Mouse (Mus musculus) adrenal gland, postnatal 25 days (tissue): ENCODE data around the gene Asic3. TPM values are rescaled to one million over a fixed set of nuclear protein-coding genes. Genes with fewer than 3 reads are reported as not detected.

ENCODE experiments used
- DNase-seq: peaks from one replicate; pipeline ENCODE4 v3.0.0; 2021; ENCODE audit warnings: mixed read lengths
- long read RNA-seq: library from polyadenylated mRNA; stranded (forward); transcript quantifications from one replicate; pipeline ENCODE4 v2.0.0, GENCODE M21; 2021
- total RNA-seq: library from RNA; stranded (reverse); gene quantifications from 2 replicates; pipeline ENCODE4 v1.2.3, GENCODE M21; 2021

Asic3 gene
- 0.43 TPM in 1 of 2 replicates, not detected in the other for total RNA-seq
- long read RNA-seq: 0 reads

DNA sequence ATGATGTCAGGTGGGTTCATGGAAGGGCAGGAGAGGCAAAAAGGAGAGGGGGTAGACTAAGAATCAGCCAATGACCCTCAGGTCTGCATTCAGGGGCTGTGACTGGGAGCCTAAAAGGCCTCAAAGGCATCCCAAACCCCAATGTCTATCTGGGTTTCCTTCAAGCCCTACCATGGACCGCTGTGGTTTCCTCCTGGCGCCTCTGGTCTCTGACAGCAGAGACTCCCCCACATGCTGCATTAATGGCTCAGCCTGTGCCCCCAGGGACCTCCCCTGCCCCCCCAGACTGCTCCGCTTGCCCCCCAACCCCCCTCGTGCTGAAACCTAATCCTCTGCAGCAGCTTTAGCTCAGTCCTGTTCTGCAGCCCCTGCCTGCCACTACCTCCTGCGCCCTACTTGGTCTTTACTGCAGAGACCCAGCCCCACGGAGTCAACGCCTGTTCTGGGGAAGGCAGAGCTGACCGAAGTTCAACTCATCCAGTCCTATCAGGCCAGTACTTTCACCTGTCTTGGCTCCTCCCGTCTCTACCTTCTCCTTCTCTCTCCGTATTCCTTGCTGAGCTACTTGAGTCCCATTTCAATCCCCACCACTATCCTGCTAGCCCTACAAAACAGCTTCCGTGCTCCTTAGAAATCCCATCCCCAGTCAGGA, at the start of gene Asic3:
Gene Asic3 (plus strand): TSS at position 351 of the 652 bp plus-strand sequence.
- DNase-seq: no peak

DNA sequence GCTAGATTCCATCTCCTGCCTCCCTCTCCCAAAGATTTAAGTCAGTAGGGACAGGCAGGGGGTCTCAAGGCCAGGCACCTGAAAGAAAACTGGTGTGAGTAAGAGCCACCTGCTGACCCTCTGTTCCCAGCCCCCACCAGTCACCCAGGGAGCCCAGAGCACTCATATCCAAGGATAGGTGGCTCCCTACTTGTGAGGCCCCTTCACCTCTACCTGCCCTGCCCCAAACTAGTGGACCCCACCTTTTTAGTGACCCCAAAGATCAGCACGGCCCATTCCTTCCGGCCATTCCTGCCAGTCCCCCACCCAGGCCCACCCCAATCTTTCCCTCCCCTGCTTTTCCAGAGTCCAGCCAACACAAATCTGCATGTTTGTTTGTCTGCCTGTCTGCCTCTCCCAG, 49.7 kb upstream of the Asic3 start:
- DNase-seq: no peak

DNA sequence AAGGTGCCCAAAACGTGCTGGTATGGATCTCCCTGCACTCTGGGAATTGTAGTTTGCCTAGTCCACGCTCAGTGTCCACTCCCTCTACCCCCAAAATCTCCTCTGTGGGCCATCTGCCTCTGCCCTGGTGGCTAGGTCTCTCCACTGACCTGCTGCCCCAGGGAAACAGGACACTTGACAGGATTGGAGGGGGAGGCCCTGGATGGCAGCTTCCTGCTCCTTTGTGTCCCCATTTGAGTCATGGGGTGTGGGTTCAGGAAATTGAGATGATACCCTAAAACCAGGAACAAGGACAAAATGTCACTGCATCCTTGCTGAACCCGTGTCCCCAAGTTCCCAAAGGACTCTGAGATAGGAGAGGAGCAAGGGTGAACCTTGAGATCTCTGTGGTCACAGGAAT, 49.1 kb upstream of the Asic3 start:
- no peak for DNase-seq

DNA sequence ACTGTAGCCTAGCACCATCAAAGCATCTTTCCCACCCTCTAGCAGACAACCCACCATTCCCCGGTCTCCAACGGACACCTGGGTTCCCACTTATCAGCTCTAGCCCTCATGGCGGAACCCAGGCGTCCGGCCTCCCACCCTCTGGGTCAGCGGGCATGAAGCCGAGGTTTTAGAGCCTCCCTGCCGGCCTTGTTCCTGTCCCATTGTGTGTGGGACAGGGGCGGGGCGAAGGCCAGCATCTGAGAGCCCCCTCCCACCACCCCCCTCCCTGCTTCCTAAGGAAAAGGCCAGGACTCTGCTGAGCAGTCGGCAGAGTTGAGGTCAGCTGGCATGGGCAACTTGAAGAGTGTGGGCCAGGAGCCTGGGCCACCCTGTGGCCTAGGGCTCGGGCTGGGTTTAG, 48.7 kb upstream of the Asic3 start, which contains the start of gene Nos3:
Gene Nos3 (plus strand): TSS at position 303 of the 400 bp plus-strand sequence.
- DNase-seq: peak; percentile 57

DNA sequence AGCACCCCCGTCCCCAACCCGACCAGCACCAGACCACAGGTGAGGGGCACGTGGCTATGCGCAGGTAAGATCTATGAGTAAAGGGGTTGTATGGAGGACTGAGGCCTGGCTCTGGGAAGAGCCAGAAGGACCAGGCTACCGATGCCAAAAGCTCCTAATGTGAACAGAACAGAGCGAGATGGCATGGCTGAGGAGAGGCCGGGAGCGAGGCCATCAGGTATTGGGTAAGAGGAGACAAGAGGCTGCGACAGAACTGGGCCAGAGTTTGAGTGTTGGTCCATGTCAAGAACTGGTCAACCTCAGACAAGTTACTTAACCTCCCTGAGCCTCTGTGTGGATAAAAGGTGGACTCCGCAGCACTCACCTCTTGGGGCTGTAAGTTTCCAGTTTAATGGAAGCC, 48.2 kb upstream of the Asic3 start:
- DNase-seq: no peak

DNA sequence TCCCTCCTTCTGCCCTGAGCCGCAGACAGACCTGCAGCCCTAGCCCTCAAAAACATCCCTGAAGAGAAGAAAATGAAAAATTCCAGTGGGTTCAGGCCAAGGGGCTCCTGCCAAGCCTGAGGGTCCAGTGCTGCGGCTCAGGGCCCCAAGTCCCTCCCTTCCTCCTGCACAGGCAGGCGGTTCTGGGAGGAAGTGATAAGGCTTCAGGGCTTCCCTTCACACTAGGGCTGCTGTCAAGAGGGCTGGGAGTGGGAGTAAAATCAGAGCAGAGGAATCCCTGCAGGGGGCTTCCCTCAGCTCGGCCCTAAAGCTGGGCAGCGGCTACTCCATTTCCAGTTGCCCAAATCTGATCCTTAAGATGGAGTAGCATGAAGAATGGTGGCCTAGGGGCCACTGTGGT, 47.7 kb upstream of the Asic3 start:
- no peak for DNase-seq

DNA sequence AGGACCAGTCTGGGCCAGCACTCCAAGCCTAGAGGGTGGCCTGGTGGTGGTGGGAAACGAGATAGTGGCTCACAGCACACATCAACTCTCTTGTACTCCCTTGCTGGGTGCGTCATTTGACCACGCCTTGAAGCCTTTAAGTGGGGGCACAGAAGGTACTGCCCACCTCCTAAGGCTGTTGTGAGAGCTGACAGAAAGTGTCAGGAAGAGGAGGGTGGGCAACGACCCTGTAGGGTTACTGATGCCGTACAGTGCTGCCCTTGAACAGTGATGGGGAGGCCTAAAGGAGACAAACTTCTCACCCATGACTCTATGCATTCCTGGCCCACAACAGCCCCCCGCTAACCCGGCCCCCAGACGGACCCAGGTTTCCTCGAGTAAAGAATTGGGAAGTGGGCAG, 46.8 kb upstream of the Asic3 start:
- DNase-seq: no peak

DNA sequence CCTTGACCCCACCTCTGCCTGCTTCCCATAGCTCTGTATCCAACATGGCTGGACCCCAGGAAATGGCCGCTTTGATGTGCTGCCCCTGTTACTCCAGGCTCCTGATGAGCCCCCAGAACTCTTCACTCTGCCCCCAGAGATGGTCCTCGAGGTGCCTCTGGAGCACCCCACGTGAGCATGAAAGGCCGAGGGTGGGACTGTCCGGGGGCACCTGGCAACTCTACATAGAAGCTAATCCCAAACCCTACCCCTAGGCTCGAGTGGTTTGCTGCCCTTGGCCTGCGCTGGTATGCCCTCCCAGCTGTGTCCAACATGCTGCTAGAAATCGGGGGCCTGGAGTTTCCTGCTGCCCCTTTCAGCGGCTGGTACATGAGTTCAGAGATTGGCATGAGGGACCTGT, 43.4 kb upstream of the Asic3 start:
- no peak for DNase-seq

DNA sequence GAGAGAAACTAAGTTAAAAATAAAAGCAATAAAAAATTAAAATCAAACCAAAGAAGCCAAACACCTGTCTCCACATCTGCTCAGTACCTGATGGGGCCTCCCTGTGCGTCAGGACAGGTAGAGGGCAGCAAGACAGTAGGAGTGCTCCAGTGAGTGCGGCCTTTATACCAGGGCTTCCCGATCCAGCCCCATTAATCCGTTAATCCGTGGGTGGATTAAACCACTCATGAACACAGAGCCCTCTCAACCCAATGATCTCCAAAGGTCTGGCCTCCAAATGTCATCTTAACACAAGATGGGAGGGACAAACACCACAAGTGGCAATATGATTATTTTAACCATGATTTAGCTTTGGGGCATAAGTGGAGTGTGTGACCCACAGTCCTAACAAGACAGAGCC, 39.4 kb upstream of the Asic3 start:
- DNase-seq: no peak

DNA sequence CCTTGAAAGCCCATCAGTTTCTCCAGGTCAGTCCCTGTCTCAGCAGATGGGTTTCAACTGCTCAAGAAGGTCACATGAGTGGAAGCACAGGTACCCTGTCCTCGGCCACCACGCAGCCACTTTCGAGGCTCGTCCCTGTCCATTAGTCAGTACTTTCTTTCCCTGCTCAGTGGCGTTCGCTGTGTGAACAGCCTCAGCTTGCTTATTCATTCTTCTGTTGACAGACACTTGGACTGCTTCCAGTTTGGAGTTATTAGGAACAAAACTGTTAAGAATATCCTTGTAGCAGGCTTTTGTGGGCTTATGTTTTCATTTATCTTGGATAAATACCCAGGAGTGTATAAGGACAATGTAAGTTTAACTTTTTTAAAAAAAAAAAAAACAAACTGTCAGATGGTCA, 39.0 kb upstream of the Asic3 start:
- DNase-seq: no peak

DNA sequence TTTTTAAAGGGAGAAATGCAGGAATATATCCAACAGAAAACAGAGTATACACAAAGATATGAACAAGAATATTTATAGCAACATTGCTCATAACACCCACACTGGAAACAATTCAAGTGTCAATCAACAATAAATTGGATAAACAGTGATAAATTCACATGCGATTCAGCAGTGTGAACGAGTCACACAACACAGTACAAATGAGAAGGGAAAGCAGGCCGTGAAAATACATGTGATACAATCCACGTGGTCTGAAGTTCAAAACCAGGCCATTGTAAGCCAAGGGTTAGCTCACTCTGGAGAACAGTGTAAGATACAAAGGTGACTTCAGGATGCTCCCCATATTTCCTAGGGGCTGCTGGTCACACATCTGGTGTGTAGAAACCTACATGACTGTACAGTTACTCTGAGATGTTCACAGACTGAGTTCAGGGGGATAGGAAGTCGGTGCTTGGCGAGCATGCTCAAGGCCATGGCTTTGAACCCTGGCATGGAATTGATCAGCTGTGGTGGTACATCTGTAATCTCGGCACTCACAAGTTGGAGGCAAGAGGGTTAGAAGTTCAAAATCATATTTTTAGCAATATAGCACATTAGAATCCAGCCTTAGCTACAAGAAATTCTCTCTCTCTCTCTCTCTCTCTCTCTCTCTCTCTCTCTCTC, 38.4 kb upstream of the Asic3 start:
- no peak for DNase-seq

DNA sequence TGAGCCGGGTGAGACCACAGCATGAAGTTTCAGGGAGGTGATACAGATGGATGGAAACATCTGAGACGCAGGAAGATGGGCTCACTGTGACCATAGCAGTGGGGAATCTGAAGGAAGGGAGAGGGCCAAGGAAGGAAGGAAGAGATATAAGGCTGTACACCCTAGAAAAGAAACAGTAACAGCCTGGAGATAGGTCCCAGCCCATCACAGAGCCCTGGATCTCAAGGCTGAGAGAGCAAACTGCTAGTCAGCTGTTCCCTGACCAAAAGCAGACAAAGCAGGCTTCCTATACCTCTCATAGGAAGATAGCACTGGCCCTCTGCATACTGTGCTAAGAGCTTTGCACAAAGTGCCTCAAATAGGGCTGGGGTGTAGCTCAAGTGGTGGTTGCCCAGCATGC, 34.5 kb upstream of the Asic3 start:
- no peak for DNase-seq

DNA sequence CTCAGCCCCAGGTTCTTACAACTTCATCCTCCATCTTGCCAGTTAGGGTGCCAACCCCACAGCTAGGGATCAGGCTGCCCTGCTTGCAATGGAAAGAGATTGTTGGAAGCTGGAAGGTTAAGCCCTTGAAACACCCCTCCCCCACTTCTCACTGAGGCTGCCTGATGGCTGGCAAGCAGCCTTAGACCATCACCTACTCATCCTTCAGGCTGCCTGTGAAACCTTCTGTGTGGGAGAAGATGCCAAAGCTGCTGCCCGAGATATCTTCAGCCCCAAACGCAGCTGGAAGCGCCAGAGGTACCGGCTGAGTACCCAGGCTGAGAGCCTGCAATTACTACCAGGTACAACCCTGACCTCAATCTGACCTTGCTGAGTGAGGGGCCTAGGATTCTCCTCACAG, 33.7 kb upstream of the Asic3 start:
- no peak for DNase-seq

DNA sequence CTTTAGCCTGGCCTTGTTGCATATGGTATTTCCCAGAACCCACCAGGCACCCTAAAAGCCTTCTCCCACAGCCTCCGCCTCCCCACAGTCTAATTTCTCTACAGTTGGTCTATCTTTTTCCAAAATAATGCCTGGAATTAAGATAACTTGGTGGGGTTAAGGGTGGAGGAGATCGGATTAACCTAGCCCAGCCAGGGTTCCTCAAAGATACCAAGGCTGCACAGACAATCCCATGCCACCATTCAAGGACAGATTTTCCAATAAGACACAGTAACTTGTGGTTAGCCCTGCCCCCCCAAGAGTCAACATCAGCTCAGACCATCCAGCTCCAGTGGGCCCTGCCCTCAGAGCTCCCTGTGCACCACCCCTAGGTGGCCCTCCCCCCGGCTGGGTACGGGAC, 32.7 kb upstream of the Asic3 start:
- DNase-seq: no peak

DNA sequence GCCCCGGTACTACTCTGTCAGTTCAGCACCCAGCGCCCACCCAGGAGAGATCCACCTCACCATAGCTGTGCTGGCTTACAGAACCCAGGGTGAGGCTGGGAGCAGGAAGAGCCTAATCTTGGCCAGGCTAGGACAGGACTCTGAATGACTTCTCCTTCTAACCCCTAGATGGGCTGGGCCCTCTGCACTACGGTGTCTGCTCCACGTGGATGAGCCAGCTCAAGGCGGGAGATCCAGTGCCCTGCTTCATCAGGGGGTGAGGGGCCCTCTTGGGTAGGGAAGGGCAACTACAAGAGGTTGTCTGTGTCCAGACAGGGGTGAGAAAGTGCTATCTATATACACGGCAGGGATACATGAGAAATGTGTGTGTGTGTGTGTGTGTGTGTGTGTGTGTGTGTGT, 31.7 kb upstream of the Asic3 start:
- no peak for DNase-seq

DNA sequence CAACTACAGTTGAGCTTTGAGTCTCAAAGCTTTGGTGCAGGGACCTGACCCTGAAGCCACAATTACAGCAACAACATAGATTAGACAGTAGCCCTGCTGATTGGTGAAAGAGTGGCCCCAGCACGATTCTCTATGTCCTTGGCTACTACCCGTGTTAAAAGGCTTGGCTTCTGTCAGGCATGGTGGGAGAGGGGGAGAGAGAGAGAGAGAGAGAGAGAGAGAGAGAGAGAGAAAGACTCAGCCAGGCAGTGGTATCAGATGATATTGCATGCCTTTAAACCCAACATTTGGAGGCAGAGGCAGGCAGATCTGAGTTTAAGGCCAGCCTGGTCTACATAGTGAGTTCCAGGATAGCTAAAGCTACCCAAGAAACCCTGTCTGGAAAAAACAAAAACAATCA, 31.2 kb upstream of the Asic3 start:
- no peak for DNase-seq

DNA sequence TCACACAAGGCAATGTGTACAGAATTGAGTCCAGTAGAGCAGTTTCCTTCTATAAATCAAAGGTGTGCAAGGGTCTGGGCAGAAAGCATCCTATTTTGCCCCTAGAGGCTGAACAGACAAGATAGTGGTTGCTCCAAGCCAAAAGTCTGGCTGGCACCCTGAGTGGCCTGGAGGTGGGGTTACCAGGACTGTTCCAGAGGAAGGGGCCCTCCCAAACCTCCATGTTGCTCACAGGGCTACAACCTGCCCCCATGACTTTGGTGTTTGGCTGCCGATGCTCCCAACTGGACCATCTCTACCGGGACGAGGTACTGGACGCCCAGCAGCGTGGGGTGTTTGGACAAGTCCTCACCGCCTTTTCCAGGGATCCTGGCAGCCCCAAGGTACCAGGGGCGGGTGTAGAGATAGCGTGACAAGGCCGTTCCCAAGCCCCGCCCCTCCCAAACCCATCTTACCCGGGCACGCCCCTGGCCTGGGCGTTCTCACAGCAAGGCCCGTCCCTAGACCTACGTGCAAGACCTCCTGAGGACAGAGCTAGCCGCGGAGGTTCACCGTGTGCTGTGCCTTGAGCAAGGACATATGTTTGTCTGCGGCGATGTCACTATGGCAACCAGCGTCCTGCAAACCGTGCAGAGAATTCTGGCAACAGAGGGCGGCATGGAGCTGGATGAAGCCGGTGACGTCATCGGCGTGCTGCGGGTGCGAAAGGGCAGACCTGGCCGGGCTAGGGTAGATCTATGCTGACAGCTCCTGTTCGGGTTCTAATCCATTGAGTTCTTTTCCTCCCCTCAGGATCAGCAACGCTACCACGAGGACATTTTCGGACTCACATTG, 29.9 kb upstream of the Asic3 start:
- peak; percentile 92 for DNase-seq

DNA sequence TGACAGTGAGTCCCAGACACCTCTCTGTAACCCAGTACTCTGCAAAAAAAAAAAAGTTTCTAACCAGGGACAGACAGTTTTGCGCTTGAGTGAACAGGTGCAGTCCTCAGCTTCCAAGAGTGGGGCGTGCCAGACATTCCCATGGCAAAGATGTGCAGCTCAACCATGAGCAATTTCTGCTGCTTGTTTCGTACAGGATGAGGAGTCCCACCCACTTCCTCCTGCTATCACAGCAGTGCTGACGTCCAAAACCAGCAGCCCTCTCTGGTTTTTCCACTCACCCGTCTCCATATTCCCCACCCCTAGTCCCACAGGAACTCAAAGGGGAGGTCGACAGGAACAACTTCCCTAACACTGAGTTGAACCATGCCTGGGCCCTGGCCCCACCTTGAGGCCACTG, 28.8 kb upstream of the Asic3 start:
- DNase-seq: no peak

DNA sequence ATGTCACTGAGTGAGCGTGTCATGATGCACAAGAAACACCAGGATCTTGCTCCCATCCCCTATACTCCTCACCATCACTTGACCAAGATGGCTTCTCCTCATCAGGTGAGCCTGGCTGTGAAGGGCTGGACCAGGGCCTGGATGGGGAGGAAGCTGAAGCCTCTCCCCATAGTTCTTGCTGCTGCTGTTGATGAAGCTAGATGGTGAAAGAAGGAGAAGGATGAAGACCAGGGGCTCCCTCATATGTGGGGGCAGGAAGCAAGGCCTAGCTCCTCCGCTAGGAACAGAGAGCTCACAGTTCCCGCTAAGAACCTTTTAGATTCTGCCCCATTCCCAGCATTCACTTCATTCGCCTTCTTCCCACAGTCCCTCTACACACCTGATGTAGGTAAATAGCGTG, 27.8 kb upstream of the Asic3 start:
- no peak for DNase-seq

DNA sequence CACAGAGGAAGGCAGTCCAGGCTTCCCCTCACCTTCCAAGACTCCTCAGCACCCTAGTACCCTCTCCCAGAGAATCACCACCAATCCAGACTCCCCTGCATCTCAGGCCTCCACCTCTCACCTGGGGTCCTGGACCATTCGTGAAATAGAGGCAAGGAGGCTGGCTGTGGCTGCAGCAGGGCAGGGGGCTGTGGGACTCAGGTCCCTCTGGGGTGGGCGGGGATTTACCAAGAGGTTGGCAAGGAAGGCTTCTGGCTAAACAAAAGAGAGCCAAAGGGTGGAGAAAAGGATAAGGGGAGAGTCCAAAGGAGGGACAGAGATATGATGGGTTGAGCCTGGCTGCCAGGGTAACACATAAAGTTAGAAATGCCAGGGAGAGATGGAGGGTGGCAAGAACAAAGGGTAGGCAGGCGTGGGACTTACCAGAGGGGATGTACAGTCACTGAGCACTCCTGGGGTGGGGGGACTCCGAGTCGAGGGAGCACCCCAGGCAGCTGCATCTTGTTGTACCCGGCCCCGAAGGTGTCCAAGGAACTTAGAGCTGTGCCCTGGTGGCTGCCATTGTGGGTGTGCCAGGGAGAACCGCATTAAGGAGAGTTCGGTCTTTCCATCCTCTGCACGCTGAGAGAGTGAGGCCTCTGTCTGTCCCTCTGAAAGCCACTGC, 27.2 kb upstream of the Asic3 start:
- no peak for DNase-seq

DNA sequence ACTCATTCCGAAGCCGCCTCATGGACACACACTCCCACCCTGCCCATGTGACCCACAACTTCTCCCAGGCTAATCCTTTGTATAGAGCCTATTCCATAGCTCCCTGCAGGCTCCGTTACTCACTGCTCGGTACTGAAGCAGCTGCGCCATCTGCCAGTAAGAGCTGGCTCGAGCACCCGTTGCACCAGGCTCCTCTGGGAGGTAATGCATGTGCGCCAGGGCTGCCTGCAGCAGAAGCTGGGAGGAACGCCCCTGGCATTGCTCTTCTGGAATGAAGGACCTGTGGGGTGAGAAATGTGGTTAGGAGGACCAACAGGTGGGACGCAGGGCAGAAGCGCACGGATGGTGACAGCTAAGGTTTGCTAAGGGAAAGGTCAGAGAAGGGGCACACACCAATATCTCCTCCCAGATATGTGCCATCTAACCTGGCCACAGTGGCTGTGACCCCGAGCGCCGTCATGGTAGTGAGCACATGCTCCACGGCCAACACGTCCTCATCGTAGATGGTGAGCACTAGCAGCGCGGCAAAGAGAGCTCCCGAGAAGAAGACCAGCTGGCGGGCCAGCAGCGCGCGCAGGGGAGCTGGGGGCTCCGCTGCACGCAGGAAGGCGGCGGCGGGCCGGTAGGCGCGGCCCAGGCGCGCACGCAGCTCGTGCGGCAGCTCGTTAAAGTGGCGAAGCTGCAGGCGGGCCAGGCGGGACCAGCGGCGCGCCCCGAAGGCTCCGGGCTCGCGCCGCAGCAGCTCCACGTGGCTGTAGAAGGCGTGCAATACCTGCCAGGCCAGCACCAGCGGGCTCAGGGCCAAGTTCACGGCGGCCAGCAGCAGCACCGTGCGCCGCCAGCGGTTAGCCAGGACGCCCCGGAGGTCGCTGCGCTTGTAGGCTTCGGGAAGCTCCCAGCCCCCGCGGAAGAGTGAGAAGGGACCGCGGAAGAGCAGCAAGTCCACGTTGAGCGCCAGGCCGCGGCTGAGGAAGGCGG, 25.6 kb upstream of the Asic3 start:
- DNase-seq: peak; percentile 77
